Mouse (Mus musculus) heart, postnatal 0 days (tissue): ENCODE data around the gene Fxr2.
"Not testable (repeated sequence)": the region's sequence is repeated elsewhere in the genome, so short reads cannot be mapped to it uniquely, and the experiment has no call there.

Experiments
- CTCF ChIP-seq: IDR thresholded peaks from 2 replicates; pipeline ENCODE4 v1.5.1; 2016; ENCODE audit warnings: antibody characterized with exemption, control low read depth, low read depth
- EP300 ChIP-seq: IDR thresholded peaks from 2 replicates; pipeline ENCODE4 v1.6.1; 2016; ENCODE audit warnings: antibody characterized with exemption, low read depth

DNA sequence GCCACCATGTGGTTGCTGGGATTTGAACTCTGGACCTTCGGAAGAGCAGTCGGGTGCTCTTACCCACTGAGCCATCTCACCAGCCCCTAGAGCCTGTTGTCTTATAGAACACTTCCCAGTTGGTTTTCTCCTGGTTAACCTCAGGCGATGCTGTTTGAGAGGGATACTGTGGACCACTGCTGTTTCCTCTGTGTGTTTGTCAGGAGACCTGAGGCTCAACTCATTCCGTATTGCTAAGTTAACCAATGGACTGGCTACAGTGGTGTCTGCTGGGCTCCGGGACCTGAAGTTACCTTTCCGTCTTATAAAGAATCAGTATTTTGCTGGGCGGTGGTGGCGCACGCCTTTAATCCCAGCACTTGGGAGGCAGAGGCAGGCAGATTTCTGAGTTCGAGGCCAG lies 70.1 kb downstream of the Fxr2 start:
- TF ChIP-seq CTCF, EP300: not testable (repeated sequence)
